Mouse (Mus musculus) granulocyte monocyte progenitor cell, adult 5-6 weeks (primary cell): ENCODE data around the gene Il15ra. TPM values are rescaled to one million over a fixed set of nuclear protein-coding genes. Genes with fewer than 3 reads are reported as not detected.
A peak's percentile ranks its signal among the peaks of the same experiment; 100 is the strongest.
"Not testable (repeated sequence)": the region's sequence is repeated elsewhere in the genome, so short reads cannot be mapped to it uniquely, and the experiment has no call there.

Experiments used
- ATAC-seq: replicated peaks from 2 replicates; pipeline ENCODE4 v1.8.0; 2016; ENCODE audit warnings: mild to moderate bottlenecking, moderate TSS enrichment, inconsistent platforms; ENCODE audit not compliant: poor library complexity, severe bottlenecking
- total RNA-seq, 2 experiments: library from RNA; stranded (forward) in 1 of 2; stranded (reverse) in 1 of 2; fragments of 200-712, 200-1000 nt in 1 of 2; fragments of >200 nt in 1 of 2; fragmentation: Nextera tagmentation in 1 of 2; gene quantifications; 2 replicates each; pipeline ENCODE4 v1.2.3; 2014 to 2017

Il15ra gene
- total RNA-seq, 2 experiments from 2014 or later: 26.0 to 26.1 TPM

DNA sequence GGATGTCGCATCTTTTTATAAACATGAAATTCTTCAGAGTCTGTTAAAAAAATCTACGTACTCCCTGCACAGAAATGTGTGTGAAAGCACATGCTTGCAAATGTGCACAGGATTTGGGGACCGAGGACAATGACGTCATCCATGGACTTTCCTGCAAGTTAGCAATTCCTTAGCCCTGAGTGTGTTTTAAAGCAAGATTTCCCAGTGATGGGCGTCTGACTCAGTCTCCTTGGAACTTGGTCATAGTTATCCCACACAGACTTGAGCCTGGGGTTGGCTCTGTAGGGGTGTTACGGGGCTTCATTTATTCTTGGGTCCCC, 1.6 kb downstream of the Il15ra start:
- no peak for ATAC-seq

DNA sequence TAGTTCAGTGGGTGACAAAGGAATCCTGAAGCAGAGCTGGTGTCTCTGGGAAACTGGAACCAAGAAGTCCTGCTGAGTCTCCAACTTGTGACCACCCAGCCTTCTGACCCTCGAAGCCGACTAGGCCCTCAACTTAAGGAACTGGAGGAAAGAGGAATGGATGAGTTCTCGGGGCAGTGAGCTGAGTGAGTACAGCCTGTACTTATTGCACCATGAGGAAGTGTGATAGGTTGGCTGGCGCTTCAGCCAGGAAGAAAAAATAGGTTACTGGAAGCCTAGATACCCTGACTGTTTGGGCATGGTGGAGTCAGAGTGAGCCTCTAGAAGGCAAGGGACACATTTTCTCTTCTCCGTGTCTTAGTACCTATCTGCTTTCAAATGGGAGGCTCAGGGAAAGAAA, 3.4 kb downstream of the Il15ra start:
- peak; percentile 67 for ATAC-seq

DNA sequence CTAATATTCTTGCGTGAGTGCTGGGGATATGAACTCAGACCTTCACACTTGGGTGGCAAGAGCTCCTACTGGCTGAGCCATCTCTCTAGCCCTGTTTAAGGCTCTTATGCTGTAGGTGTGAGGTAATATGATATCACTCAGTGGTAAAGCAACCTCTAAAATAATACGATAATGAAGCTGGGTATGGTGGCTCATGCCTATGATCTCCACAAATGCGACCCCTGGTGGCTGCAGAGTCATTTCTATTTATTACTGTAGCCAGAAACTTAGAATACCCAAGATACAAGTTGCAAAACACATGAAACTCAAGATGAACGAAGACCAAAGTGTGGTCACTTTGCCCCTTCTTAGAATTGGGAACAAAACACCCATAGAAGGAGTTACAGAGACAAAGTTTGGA, 5.0 kb downstream of the Il15ra start:
- ATAC-seq: not testable (repeated sequence)

DNA sequence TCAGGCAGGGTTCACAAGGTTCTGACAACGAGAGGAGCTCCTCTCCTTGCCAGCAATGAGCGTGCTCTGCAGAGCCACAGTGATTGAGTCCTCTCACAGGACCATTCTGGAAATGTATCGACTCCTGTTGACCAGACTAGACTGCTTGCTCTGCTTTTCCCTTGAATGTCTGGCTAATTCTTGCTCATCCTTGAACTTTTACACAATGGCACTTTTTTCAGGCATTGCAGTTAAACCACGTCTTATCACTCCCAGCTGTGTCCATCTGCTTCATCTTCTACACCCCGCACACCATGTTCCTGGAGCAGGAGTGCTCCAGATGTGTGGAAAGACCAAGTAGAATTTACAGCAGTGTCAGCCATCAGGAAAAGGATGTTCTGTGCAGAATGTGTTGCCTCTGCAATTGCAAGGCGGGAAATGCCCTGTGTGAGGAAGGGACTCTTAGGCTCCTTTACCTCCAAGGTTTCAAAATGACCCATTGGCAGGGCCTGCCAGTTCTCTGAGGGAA, 7.4 kb downstream of the Il15ra start:
- no peak for ATAC-seq

DNA sequence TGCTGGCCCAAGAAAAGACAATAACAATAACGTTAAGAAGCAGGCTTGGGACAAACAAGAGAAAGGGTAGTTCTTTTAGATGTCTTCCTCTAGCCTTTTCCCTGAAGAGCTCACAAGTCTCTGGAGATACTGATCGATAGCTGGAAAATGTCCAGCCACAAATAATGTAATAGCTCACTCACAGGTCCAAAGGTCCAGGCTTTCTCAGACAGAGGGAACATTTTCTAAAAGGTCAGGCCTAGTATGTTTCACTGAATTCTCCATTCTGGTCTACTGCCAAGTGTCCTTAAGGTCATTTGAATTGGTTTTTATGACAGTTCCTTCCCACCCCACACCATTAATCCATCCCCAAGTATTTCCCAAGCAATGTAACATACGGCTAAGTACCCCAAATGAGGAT, 7.9 kb downstream of the Il15ra start:
- no peak for ATAC-seq

DNA sequence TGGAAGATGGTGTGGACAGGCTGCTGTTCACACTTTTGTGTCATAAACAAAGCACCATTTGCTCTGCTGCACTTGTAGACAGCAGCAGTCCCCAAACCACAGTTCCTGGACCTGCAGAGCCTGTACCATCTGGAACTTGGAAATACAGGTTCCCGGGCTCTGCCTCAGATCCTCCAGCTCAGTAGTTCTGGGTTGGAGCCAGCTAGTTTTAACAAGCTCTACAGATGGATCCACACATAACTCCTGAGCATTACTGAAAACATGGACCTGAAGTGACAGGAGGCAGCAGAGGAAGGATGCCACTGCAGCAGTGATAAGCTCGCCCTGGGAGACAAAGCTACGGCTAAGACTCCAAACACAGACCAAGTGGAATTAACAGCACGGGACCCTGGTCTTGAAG, 9.4 kb downstream of the Il15ra start:
- ATAC-seq: no peak

DNA sequence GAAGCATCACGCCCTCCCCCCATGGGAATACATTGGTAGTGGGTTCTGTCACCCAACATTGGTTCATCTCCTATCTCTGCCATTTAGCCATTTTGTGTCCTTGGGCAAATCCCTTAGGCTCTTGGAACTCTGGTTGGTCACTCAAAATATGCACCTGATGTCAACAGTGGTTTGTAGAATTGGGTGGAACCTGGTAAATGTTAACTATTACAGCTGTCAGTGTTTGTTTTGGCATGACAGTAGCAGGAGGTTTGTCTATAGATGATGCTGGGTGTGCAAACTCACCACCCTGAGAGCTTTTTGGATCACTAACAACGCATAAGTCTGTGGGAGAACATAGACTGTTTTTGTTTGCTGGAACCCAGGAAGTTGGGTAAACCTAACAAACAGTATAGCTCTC, 13.5 kb downstream of the Il15ra start:
- ATAC-seq: no peak

DNA sequence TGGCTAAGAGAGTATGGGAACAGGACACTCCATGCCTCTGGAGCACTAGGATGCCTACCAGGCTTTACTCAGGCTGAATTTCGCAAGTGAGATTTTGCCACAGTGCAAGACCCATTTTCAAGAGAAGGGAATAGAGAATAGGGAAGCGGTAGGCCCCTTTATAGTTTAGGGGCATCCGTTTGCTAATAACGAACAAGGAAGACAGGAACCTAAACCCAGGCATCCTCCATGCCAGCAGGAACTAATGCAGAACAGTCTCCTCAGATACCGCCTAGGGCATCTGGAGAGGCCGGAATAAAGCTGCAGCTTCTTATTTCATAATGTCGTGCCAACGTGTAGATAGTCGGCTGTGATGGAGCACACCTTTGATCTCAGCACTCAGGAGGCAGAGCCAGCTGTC, 17.5 kb downstream of the Il15ra start:
- peak; percentile 92 for ATAC-seq

DNA sequence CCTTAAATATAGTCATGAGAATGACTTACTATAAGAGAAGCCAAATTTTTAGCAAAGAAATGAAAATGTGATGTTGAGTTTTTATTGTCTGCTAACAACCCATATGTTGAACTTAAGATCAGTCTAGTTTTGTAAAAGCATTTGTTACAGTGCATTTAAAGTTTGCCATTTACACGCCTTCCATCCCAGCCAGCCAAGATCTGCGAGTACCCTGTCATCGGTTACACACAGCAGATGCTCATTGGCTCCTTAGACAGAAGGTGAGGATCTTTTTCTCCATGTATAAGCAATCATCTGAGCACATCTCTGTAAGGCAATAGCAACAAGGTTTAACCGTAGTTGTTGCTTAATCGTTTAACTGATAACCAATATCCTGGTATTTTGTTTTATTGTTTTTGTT, 22.5 kb downstream of the Il15ra start:
- ATAC-seq: no peak

DNA sequence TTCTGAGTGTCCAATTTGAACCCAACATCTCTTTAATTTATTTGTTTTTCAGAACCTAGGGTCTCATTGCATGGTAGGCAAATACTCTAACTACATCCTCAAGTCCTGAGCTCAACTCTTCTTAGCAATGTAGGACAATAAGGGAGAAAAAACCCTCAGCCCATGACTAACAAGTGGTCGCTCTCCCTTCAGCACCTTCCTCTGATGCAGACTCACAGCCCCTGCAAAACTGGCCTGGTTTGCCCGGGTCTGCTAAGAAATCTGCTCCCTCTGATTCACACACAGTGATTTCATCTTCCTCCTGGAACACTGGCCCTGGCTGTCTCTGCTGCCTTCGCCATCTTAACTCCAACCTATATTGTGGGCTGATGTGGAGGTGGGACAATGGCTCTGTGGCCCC, 24.0 kb downstream of the Il15ra start:
- no peak for ATAC-seq

DNA sequence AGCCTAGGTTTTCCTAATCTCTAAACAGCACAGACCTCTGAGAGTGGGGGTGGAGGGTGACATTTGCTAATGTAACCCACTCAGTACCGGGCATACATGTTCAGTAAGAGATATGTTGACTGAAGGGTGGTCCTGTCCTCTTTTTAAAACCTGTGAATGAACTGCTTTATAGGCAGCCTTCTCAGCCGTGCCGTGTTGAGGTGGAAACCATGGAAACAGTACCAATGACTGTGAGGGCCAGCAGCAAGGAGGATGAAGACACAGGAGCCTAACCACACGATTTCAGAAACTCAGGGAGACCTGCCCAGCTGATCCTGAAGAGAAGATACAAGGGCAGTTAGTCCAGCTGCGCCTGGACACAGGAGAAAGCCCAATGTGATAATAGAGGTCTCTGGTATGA, 27.9 kb downstream of the Il15ra start:
- no peak for ATAC-seq

DNA sequence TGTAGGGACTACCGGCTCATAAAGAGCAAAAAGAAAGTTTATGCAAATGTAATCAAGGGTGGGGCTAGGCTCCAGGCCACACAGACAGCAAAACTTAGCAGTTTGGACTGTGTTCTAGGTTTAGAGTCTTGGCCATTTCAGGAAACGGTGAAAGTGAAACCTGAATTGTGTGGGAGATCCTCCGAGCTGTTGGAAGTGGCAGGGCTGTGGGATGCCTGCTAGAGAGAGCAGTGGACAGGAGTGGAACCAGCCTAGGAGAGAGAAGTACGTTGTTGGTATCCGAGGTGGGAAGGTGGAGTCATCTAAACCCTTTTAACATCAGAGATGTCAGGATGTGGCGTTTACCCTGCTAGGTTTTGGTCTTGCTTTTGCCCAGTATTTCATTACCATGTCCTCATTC, 30.8 kb downstream of the Il15ra start:
- no peak for ATAC-seq

DNA sequence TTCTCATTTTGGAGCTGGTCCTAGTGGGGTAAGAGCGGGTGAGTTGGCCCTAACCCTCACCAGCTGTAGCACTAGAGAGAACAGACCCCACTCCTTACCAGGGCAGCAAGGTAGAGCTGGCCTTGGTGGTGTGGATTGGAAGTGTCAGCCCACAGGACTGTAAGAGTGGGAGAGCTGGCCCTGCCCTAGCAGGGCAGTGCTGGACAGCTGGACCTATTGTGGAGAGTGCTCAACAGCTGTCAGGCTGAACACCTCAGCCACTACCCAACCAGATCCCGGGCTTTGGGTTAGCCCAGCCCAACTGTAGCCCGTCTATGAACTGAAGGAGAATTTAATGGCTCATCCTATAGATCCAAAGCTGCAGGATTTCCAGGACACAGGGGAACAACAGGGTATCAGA, 33.7 kb downstream of the Il15ra start:
- no peak for ATAC-seq

DNA sequence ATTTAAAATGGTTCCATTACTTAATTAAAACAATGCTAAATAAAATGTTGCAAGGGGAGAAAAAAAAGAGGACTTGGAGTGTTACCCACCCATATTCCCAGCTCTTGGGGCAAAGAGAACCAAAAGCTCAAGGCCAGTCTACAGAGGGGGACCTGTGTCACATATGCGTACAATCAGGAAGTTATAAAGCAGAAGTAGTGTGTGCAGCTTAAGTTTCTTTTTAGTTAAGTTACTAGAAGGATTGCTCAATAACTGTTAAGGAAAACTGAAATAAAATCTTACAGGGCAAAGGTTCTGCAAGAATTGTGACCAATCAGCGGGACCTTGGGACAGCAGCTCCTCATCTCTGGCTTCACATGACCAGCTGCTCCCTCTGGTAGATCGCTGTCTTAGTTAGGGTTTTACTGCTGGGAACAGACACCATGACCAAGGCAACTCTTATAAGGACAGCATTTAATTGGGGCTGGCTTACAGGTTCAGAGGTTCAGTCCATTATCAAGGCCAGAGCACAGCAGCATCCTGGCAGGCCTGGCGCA, 34.5 kb downstream of the Il15ra start:
- peak; percentile 98 for ATAC-seq

DNA sequence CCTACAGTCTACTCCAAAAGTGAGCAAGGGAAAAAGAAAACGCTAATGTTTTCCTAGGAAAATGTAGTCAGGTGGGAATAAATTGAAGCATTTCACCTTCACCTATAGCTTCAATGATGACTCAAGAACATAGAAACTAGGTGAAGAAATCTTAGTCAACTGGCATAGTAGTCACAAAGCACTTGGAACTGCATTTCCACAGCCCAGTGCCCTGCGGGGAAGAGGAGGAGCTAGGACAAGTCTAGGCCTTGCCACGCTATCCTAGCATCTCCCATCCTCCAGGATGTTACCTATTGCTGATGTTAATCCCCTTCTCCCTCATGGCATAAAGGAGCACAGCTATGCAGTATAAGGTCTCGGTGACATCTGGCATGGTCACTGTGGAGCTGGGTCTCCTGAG, 57.5 kb downstream of the Il15ra start:
- ATAC-seq: no peak

DNA sequence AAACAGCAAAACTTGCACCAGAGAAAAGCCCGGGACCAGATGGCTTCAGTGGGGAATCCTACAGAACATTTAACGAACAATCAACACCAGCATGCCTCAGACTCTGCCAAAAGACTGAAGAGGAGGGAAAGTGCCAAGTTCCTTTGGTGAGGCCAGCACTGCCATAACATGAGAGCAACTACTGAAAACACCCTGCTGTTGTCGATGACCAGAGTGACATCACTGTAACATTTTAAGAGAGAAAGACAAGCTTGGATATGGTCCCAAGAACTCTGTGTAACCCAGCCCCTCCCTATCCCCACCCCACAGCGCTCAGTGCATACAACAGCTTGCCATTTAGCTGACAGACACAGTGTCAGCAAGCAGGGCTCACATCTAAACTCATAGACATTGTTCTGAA, 60.6 kb downstream of the Il15ra start:
- no peak for ATAC-seq

DNA sequence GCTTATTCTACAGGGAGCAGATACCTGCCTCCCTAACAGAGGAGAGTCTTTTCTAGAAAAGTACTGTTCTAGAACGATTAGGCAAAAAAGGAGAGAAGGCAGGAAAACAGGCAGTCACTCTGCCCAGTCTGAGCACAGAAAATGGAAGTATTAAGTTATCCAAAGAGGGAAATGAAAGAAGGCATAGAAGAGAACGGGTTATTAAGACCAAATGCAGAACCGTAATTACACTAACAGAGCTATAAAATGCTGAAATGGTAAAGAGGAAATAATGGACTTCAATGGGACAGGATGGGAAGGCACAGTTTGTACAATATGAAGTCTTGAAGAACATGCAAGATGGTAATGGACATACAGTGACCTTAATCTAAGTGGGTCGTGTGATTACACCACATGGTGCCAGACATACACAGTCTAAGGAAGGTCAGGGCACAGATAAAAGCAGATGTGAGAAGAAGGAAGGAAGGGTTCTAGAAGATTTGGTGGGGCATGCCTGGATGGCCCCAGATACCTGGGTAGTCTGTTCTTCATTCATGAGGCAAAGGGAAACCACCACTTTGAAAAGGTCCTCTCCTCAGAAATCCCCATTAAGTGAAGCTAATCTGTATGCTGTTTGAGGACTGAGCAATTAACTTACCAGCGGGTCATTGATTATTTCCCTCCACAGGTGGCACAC, 61.5 kb downstream of the Il15ra start:
- peak; percentile 71 for ATAC-seq

DNA sequence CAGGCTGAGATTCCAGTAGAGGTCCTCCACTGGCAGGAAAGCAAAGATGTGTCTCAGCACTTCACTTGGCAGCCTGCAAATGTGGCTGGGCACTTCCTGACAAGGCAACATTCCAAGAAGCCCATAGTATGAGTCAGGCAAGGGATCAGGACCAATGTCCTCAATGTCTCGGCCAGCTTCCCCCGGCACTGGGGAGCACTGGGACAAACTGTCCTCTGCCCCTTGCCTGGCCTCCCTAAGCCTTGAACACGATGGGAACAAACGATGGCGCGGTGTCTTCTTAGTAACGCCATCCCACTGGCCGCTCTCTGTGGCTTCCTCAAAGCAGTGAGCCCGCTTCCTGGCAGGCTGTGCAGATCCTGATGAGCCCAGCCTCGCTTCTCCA, 62.1 kb downstream of the Il15ra start:
- no peak for ATAC-seq

DNA sequence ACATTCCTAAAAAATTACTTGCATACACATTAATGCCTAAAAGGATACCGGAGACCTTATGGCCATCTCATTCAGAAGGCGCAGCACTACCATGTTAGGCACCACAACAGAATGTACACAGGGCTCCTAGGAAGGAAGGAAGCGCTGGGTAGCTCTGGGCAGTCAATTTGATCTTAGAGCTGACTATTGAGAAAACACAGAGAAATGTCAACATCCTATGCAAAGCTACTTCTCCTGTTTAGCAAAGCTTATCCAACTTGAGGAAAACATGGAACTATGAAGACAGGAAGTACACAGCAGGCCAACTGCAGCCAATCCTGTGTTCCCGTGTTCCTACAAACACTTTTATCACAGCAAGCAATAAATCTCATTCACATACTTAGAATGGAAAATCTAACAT, 66.6 kb downstream of the Il15ra start:
- ATAC-seq: peak; percentile 60

DNA sequence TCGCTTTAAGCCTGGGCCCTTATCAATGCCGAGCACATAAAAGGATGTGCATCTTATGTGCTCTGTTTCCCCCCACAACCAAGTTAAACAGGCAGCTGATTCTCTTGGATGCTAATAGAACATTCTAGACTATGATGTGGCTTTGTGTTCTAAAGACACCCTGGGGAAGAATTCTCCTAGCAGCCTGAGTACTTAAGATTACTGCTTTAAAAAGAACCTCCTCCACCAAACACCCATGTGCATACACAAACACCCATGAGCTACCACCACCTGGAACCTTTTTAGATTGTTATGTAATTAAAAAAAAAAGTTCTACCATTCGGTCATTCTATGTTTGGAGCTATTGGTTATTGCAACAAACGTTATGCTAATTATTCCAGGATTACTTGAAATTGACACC, 67.3 kb downstream of the Il15ra start:
- ATAC-seq: peak; percentile 29; the same call in 1 of the 2 replicates

DNA sequence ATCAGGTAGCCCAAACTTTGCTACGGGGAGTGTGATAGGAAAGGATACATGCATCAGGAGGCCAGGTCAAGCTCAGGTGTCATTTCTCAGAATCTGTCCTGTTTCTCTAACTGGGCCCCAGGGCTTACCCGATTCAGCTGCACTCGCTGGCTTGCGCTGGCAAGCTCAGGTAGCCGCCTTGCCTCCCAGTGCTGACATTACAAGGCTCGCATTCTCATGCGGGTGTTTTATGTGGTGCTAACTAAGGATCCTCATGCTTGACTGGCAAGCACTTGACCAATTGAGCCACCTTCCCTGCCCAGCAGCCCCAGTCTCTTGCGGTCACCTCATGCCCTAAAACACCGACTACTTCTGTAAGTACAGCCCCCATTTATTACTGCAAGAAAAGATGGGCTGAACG, 69.3 kb downstream of the Il15ra start:
- no peak for ATAC-seq

DNA sequence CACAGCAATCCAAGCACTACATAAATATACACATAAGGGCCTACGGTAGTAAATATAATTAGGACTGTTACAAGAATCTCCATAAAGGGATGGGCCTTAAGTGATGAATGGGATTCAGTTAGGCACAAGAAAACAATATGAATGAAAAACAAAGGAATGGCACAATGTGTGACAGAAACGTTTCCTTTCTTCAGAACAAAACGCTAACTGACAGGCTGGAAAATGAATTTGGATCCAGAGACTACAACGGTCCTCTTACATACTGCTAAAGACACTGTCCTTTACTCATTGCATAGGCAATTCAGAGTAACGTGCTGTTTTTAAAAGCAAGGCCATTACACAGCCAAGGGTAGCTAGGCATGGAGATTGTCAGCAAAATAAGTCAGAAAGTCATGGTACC, 70.0 kb downstream of the Il15ra start:
- no peak for ATAC-seq

DNA sequence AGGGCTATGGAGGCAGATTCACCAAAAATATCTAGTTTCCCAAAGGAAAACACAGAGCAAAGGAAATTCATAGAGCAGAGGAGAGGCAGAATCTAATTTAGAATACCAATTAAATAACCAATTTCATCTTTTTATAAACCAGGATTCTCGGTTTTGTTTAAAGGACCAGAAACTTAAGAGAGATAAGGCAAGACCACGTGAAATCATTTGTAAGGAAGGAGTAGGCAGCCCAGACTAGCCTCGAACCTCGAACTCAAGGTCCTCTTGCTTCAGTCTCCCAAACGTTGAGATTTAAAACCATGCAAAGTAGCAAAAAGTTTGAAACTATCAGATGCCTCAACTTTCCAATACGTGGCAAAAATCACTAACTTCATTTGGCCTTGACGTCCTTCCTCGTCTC, 71.3 kb downstream of the Il15ra start:
- no peak for ATAC-seq
